Mouse (Mus musculus) left cerebral cortex, postnatal 25 days (tissue): ENCODE data around the gene 1110051M20Rik. TPM values are rescaled to one million over a fixed set of nuclear protein-coding genes. Genes with fewer than 3 reads are reported as not detected.

ENCODE experiments used
- DNase-seq, 2 experiments: peaks; one replicate each; pipeline ENCODE4 v3.0.0; 2022; ENCODE audit warnings: low spot score in 2 of 2, mixed read lengths in 1 of 2
- intact Hi-C: fragments of 180-260 bp; cut with DNase I; formaldehyde crosslinking; loops from one replicate; pipeline ENCODE4 v1.15.1; 2025
- total RNA-seq, 2 experiments: library from RNA; stranded (reverse); gene quantifications; 2 replicates each; pipeline ENCODE4 v1.2.3; 2021

Gene 1110051M20Rik
- total RNA-seq, 2 experiments from 2014 or later: 89.9 to 96.6 TPM

GRCm38 (mm10) chr2:91284375-91285199, 159.9 kb downstream of the 1110051M20Rik start:
- intact Hi-C loops: no loop called here

GRCm38 (mm10) chr2:91283972-91284371, 160.5 kb downstream of the 1110051M20Rik start:
- no peak for DNase-seq
- intact Hi-C loops: no loop called here

More at GRCm38 (mm10) chr2:91284375-91285199, 159.9 kb downstream of the 1110051M20Rik start:
- peak; percentile 35 to 58 for DNase-seq

GRCm38 (mm10) chr2:91281366-91281765, 163.1 kb downstream of the 1110051M20Rik start:
- no peak for DNase-seq
- intact Hi-C loops: no loop called here

GRCm38 (mm10) chr2:91279372-91279755, 165.1 kb downstream of the 1110051M20Rik start:
- no peak for DNase-seq
- intact Hi-C loops: no loop called here

- peak in 1 of 2 experiments; percentile 53 for DNase-seq
- intact Hi-C loops: no loop called here
Observed at GRCm38 (mm10) chr2:91278749-91279371, 165.6 kb downstream of the 1110051M20Rik start.

DNA sequence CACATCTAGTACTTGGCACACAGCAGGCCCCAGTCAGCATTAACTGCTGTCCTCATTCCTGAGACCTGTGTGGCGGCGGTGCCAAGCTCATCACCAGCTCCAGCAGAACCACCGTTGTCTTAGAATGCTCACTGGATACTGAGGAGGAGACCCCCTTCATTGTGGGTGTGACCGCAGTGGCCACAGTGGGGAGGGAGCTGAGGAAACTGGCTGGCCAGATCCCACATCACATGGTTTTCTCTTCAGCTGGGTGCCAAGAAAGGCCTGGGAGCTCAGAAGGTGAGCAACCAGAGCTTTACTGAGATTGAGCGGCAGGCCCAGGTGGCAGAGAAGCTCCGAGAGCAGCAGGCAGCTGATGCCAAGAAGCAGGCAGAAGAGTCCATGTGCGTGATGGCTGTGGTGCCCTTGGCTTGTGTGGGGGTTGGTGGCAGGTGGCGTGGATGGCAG, 174.8 kb downstream of the 1110051M20Rik start:
- intact Hi-C loops: no loop called here
- DNase-seq: no peak

- intact Hi-C loops: no loop called here
- no peak for DNase-seq
Observed at GRCm38 (mm10) chr2:91268706-91269105, 175.8 kb downstream of the 1110051M20Rik start.

DNA sequence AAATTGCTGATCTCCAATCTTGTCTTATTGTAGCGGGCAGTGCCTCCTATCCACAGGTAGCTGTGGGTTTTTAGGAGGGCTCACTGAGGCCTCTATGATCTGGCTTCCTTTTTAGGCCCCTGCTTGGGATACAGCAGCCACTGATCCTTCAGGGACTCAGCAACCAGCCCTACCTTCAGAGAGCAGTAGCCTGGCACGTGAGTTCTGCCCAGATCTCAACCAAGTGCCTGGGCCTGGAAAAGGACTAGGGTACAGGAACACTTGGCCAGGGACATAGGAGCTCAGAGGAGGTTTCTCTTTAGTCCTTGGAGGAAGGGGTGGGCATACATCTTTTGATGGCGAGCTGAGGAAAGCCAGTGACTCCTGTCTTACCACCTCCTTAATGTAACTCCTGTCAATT, 176.5 kb downstream of the 1110051M20Rik start:
- DNase-seq: no peak
- intact Hi-C loops: no loop called here

DNA sequence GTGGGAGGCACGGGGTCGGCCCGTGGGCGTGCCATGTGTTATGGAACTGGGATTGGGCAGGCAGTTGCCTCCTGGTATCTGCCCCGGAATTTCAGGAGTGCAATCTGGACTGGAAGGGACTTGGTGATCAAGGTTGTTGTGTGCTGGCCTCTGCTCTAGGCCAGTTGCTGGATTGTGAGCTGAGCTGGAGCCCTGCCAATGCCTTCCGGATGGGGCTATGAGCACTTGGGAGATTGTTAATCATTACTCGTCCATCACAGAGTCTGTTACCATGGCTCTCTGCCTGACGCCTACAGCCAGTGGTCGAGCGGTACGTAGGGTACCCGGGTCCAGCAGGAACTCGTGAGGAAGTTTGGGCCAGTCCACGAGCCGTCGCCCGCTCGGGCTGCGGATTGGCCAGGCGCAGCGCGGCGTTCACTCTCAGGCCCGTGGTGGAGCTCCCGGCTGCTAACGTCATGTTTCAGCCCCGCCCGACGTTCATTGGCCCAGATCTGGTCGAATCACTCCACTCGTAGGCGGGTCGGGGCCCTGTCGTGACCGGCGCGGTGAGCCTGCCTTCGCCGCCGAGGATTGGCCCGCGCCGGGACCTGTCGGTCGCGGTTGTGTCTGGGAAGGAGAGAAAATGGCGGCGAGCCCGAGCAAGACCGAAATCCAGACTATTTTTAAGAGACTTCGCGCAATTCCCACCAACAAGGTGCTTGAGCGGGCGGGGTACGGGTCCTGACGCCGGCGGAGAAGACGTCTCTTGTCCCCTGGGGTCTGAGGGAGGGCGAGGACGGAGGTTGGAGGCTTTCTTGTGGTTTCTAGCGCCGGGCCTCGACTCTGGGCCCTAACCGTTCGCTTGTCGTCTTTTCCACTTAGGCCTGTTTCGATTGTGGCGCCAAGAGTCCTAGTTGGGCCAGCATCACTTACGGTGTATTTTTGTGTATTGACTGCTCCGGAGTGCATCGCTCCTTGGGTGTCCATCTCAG, 179.5 kb downstream of the 1110051M20Rik start, which contains the start of gene Arfgap2:
TSS of gene Arfgap2 (plus strand) at position 264 of the 971 bp plus-strand sequence.
- intact Hi-C loops: loop anchor here (5.0 kb wide), 1 partner anchor 148 kb away; the partner anchor contains the start of gene Mybpc3
- peak; percentile 99 for DNase-seq

DNA sequence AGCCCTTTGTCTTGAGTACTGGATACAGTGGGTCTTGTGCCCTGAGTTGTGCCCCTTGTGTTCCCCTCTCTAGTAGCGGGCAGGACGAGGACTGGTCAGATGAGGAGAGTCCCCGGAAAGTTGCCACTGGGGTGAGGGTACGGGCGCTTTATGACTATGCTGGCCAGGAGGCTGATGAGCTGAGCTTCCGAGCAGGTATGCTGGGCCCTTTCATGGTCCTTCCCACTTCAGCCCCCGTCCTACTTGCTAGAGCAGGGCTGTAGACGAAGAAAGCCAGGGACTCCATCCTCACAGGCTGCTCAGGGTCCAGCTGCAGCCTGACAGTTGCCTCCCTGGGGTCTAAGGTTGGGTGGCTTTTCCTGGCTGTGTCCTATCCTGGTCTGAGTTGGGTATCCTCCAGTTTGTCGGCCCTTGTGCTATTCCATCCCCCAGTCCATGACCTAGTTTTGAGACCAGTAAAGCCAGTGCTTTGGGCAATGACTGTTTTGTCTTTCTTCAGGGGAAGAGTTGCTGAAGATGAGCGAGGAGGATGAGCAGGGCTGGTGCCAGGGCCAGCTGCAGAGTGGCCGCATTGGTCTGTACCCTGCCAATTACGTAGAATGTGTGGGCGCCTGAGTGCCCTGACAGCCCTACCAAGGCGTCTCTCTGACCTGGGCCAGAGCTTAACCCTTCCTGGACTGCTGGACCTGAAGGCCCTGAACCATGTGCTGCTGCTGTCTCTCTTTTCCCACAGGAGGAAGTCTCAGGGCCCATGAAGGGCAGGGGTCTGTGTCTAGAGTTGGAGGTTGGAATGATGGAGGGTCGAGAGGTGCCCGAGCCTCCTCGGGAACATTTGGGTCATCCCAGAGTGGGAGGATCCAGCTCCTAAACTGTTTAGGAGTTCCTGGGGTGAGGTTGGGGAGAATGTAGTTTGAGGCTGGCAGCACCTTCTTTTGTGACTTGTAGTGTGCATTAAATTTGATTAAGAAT, 180.5 kb downstream of the 1110051M20Rik start:
- intact Hi-C loops: loop anchor here (5.0 kb wide), 1 partner anchor 147 kb away; the partner anchor contains the start of gene Mybpc3
- DNase-seq: no peak

GRCm38 (mm10) chr2:91259493-91259892, 185.0 kb downstream of the 1110051M20Rik start:
- intact Hi-C loops: no loop called here
- DNase-seq: no peak

DNA sequence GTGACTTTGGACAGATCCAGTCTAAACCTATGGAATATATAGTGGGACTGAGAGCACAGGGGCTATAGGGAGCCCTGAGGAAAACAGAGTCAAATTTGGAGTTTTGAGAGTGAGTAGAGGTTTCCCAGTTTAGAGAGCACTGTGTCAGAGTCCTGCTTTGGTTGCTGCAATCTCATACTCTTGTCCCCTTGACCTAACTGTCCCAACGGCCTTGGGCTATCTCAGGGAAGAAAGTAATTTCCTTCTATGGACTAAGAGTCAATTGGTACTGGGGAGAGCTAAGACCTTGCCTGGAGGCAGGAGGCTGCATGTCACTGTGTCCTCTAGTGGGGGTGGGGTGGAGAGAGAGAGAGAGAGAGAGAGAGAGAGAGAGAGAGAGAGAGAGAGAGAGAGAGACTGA, 185.7 kb downstream of the 1110051M20Rik start:
- DNase-seq: no peak
- intact Hi-C loops: no loop called here

DNA sequence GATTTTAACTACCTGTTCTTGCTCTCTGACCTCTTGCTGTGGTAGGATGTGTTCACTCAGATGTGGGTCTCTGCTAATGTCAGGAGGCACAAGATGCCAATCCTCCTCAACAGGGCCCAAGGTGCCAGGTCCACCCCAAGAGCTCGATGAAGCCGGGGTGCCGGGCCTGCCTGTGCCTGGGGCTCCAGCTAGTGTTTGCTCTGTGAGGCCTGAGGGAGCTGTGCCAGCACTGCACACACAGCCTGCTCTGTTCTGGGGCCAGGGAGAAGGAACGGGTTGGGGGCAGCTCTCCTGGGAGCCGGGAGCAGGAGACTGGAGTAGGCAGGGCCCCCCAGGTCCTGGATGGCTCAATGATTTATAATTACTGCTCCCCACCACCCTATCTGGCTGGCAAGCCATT, 186.4 kb downstream of the 1110051M20Rik start:
- intact Hi-C loops: no loop called here
- DNase-seq: peak in 1 of 2 experiments; percentile 44

- intact Hi-C loops: loop anchor here (2.0 kb wide), 1 partner anchor 21 kb away; the partner anchor contains the start of gene Ddb2
- DNase-seq: no peak
Observed at GRCm38 (mm10) chr2:91257126-91257980, 187.2 kb downstream of the 1110051M20Rik start.

DNA sequence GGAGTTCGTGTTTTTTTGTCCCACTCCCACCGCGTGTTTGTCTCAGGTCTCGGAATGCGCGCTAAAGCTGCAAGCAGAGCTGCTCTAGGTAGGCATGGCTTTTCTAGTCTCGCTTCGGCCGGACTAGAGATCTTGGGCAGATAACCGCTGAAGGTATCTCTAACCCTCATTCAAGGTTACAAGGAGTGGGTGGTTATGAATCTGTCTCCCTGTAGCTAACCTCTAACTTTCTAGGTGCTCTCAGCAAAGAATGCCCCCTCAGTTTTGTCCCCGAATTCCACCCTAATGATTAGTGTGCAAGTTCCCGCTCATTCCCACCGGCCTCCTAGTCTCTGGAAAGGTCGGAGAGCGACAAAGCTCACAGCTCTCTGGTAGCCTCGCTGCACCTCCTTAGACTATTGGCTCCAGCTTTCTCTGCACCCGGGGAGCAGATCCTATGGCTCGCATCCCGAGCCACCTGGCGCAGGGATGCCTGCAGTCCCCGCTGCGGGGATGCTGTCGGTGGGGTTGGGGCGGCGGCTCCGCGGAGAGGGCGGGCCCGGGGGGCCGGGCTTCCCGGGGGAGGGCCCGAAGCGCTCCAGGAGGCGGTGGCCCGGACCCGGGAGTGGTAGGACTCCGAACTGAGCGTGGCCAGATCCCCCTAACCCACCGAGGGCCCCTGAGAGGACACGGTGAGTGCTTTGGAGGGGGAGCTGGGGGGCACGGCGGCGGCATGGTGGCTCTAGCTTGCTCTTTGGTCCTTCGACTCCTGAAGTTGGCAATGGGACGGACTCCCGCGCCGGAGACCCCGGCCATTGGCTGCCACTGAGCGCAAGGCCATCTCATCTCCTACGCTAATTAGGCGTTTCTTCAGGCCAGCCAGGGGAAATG, 188.0 kb downstream of the 1110051M20Rik start:
- peak; percentile 52 to 61 for DNase-seq
- intact Hi-C loops: loop anchor here (2.0 kb wide), 1 partner anchor 20 kb away; the partner anchor contains the start of gene Ddb2

- intact Hi-C loops: loop anchor here (2.0 kb wide), 1 partner anchor 19 kb away; the partner anchor contains the start of gene Ddb2
- peak in 1 of 2 experiments; percentile 76 for DNase-seq
Observed at GRCm38 (mm10) chr2:91255661-91256150, 188.8 kb downstream of the 1110051M20Rik start, which contains the start of gene Pacsin3. TSS of gene Pacsin3 (plus strand) at chr2:91255954.
